Mouse (Mus musculus): ENCODE measurements at regions not wholly inside any gene's neighbourhood (a gene's known extent, or its start where the extent isn't known, plus 50 kb on each side); places are given as distances from the start of the nearest gene placed in this dataset.
A peak's percentile ranks its signal among the peaks of the same experiment; 100 is the strongest.

- H3K27ac ChIP-seq: peak overlapping the region; percentile 35; the same call in 1 of the 2 replicates
Measured at GRCm38 (mm10) chr2:57849338-57850057, 148.2 kb upstream of the Galnt5 start.

GRCm38 (mm10) chr2:57850058-57850400 lies 147.7 kb upstream of the Galnt5 start:
- Histone ChIP-seq H3K4me3 (no peak overlapping the region), H3K27me3 (ENCODE audit: insufficient read depth, poor library complexity, severe bottlenecking) (no peaks in the 10 kb centered on the region), H3K27ac (peak overlapping the region; percentile 35; the same call in 1 of the 2 replicates), H3K36me3 (no peaks in the 10 kb centered on the region), H3K9me3 (no peaks in the 10 kb centered on the region), H3K4me1 (replicated peaks) (peaks cover 28% of the 10 kb centered on the region)
- whole genome bisulfite sequencing: 67% methylated on average over 5 of the region's 5 CpGs
- no peak for DNase-seq (ENCODE audit: low spot score)

More at GRCm38 (mm10) chr2:57849338-57850057, 148.2 kb upstream of the Galnt5 start:
- H3K4me1 ChIP-seq (replicated peaks): peaks cover 28% of the 10 kb centered on the region
- no peaks in the 10 kb centered on the region for H3K27me3 ChIP-seq (ENCODE audit: insufficient read depth, poor library complexity, severe bottlenecking)
- peak; percentile 30 for DNase-seq (ENCODE audit: low spot score)
- H3K4me3 ChIP-seq: no peak overlapping the region
- WGBS: 50% methylated on average over 4 of the region's 4 CpGs
- H3K9me3 ChIP-seq: no peaks in the 10 kb centered on the region
- H3K36me3 ChIP-seq: no peaks in the 10 kb centered on the region

- Histone ChIP-seq H3K4me3 (no peak overlapping the region), H3K27ac (no peak overlapping the region), H3K4me1 (replicated peaks) (peaks cover 4% of the 10 kb centered on the region; the same call in 1 of the 2 replicates), H3K27me3 (ENCODE audit: insufficient read depth, poor library complexity, severe bottlenecking) (no peaks in the 10 kb centered on the region), H3K36me3 (no peaks in the 10 kb centered on the region), H3K9me3 (no peaks in the 10 kb centered on the region)
- 78% methylated on average over 14 of the region's 14 CpGs for WGBS
- DNase-seq (ENCODE audit: low spot score): peak; percentile 8
Measured at GRCm38 (mm10) chr2:57856524-57857107, 141.1 kb upstream of the Galnt5 start.

GRCm38 (mm10) chr2:57865289-57865688 lies 132.4 kb upstream of the Galnt5 start:
- Histone ChIP-seq H3K27ac (no peak overlapping the region), H3K36me3 (no peaks in the 10 kb centered on the region)
- WGBS: 55% methylated on average over 1 of the region's 1 CpGs

GRCm38 (mm10) chr2:57868046-57868445 lies 129.6 kb upstream of the Galnt5 start:
- Histone ChIP-seq H3K27me3 (ENCODE audit: insufficient read depth, poor library complexity, severe bottlenecking) (no peaks in the 10 kb centered on the region), H3K36me3 (no peaks in the 10 kb centered on the region), H3K9me3 (no peaks in the 10 kb centered on the region), H3K4me3 (no peak overlapping the region), H3K27ac (no peak overlapping the region), H3K4me1 (replicated peaks) (no peaks in the 10 kb centered on the region)
- WGBS: 83% methylated on average over 2 of the region's 2 CpGs
- no peak for DNase-seq (ENCODE audit: low spot score)

More at GRCm38 (mm10) chr2:57865289-57865688, 132.4 kb upstream of the Galnt5 start:
- H3K9me3 ChIP-seq: no peaks in the 10 kb centered on the region
- no peak overlapping the region for H3K4me3 ChIP-seq
- no peaks in the 10 kb centered on the region for H3K27me3 ChIP-seq (ENCODE audit: insufficient read depth, poor library complexity, severe bottlenecking)
- DNase-seq (ENCODE audit: low spot score): no peak
- H3K4me1 ChIP-seq (replicated peaks): no peaks in the 10 kb centered on the region

- no peaks in the 10 kb centered on the region for H3K4me1 ChIP-seq (replicated peaks)
- H3K27me3 ChIP-seq (ENCODE audit: insufficient read depth, poor library complexity, severe bottlenecking): no peaks in the 10 kb centered on the region
- H3K27ac ChIP-seq: no peak overlapping the region
- H3K9me3 ChIP-seq: no peaks in the 10 kb centered on the region
- no peaks in the 10 kb centered on the region for H3K36me3 ChIP-seq
- 91% methylated on average over 7 of the region's 7 CpGs for WGBS
- no peak overlapping the region for H3K4me3 ChIP-seq
- no peak for DNase-seq (ENCODE audit: low spot score)
Measured at GRCm38 (mm10) chr2:57900168-57900567, 97.5 kb upstream of the Galnt5 start.

- Histone ChIP-seq H3K4me1 (replicated peaks) (no peaks in the 10 kb centered on the region), H3K27me3 (ENCODE audit: insufficient read depth, poor library complexity, severe bottlenecking) (no peaks in the 10 kb centered on the region), H3K9me3 (no peaks in the 10 kb centered on the region), H3K4me3 (no peak overlapping the region), H3K36me3 (no peaks in the 10 kb centered on the region), H3K27ac (no peak overlapping the region)
- 89% methylated on average over 9 of the region's 9 CpGs for WGBS
- no peak for DNase-seq (ENCODE audit: low spot score)
Measured at GRCm38 (mm10) chr2:57900580-57901247, 97.0 kb upstream of the Galnt5 start.

- Histone ChIP-seq H3K4me1 (replicated peaks) (no peaks in the 10 kb centered on the region), H3K27ac (no peak overlapping the region), H3K4me3 (no peak overlapping the region), H3K27me3 (ENCODE audit: insufficient read depth, poor library complexity, severe bottlenecking) (no peaks in the 10 kb centered on the region), H3K36me3 (no peaks in the 10 kb centered on the region), H3K9me3 (no peaks in the 10 kb centered on the region)
- 91% methylated on average over 2 of the region's 2 CpGs for WGBS
- DNase-seq (ENCODE audit: low spot score): no peak
Measured at GRCm38 (mm10) chr2:57905184-57905583, 92.5 kb upstream of the Galnt5 start.

- 89% methylated on average over 5 of the region's 5 CpGs for WGBS
- Histone ChIP-seq H3K4me1 (replicated peaks) (no peaks in the 10 kb centered on the region), H3K4me3 (no peak overlapping the region), H3K27me3 (ENCODE audit: insufficient read depth, poor library complexity, severe bottlenecking) (no peaks in the 10 kb centered on the region), H3K27ac (no peak overlapping the region), H3K36me3 (no peaks in the 10 kb centered on the region), H3K9me3 (no peaks in the 10 kb centered on the region)
- no peak for DNase-seq (ENCODE audit: low spot score)
Measured at GRCm38 (mm10) chr2:57906939-57907338, 90.7 kb upstream of the Galnt5 start.

- no peak overlapping the region for H3K27ac ChIP-seq
- WGBS: 90% methylated on average over 4 of the region's 4 CpGs
Measured at GRCm38 (mm10) chr2:57909706-57910105, 88.0 kb upstream of the Galnt5 start.

GRCm38 (mm10) chr2:57916375-57917023 lies 81.2 kb upstream of the Galnt5 start:
- H3K27ac ChIP-seq: no peak overlapping the region
- DNase-seq (ENCODE audit: low spot score): no peak
- H3K36me3 ChIP-seq: no peaks in the 10 kb centered on the region
- no peaks in the 10 kb centered on the region for H3K27me3 ChIP-seq (ENCODE audit: insufficient read depth, poor library complexity, severe bottlenecking)
- no peaks in the 10 kb centered on the region for H3K9me3 ChIP-seq
- H3K4me3 ChIP-seq: no peak overlapping the region
- WGBS: 89% methylated on average over 15 of the region's 15 CpGs
- no peaks in the 10 kb centered on the region for H3K4me1 ChIP-seq (replicated peaks)

More at GRCm38 (mm10) chr2:57909706-57910105, 88.0 kb upstream of the Galnt5 start:
- Histone ChIP-seq H3K4me3 (no peak overlapping the region), H3K27me3 (ENCODE audit: insufficient read depth, poor library complexity, severe bottlenecking) (no peaks in the 10 kb centered on the region), H3K36me3 (no peaks in the 10 kb centered on the region), H3K9me3 (no peaks in the 10 kb centered on the region), H3K4me1 (replicated peaks) (no peaks in the 10 kb centered on the region)
- no peak for DNase-seq (ENCODE audit: low spot score)

GRCm38 (mm10) chr2:57917721-57918120 lies 80.0 kb upstream of the Galnt5 start:
- no peaks in the 10 kb centered on the region for H3K36me3 ChIP-seq
- no peaks in the 10 kb centered on the region for H3K4me1 ChIP-seq (replicated peaks)
- no peaks in the 10 kb centered on the region for H3K9me3 ChIP-seq
- no peak overlapping the region for H3K27ac ChIP-seq
- no peak overlapping the region for H3K4me3 ChIP-seq
- 94% methylated on average over 6 of the region's 6 CpGs for WGBS
- H3K27me3 ChIP-seq (ENCODE audit: insufficient read depth, poor library complexity, severe bottlenecking): no peaks in the 10 kb centered on the region
- DNase-seq (ENCODE audit: low spot score): no peak
